Mouse (Mus musculus) bone marrow, adult 2 months (tissue): ENCODE results near the gene Pde4d.

Experiments used
- CTCF ChIP-seq: fragments of 200-500 bp; IDR thresholded peaks from 2 replicates; pipeline ENCODE4 v1.5.1; 2011; ENCODE audit warnings: low read length, control low read depth; ENCODE audit not compliant: control insufficient read depth, insufficient read depth
- POLR2A ChIP-seq: fragments of 200-500 bp; IDR thresholded peaks from 2 replicates; pipeline ENCODE4 v1.6.1; 2011; ENCODE audit warnings: low read depth, mild to moderate bottlenecking, control low read depth, low read length, borderline replicate concordance; ENCODE audit not compliant: control insufficient read depth

DNA sequence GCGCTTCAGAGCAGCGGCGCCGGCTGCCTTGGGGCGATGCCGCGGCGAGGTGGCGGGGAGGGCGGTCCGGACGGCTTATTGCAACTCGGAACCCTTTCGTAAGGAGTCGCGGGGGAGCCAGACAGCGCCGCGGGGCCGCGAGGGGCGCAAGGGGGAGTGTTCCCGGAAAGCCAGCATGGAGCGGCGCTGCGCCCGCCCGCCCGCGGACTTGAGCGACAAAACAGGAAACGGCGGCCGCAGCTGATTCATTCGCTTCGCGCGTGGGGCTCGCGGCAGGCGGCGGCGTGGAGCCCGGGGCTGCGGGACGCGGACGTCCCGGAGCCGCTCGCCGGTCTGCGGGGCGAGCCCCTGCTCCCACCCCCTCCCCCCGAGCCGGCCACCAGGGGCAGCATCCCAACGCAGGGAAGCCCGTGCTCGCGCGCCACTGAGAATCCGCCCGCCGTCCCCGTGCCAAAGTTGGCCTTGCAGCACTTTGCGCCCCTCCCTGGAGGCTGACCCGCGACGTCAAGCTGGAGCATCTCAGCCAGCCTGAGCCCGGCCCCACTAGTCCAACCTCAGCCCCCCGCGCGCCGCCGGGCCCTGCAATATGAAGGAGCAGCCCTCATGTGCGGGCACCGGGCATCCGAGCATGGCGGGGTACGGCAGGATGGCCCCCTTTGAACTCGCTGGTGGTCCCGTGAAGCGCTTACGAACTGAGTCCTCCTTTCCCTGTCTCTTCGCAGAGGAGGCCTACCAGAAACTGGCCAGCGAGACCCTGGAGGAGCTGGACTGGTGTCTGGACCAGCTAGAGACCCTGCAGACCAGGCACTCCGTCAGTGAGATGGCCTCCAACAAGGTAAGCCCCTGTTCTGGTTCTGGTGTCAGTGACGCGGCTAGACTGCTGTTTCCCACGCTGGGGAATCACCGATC lies 1453.4 kb downstream of the Pde4d start:
- no peak for TF ChIP-seq CTCF
- TF ChIP-seq POLR2A: no peak
